Mouse (Mus musculus) spleen, embryonic (tissue): ENCODE results near the gene Sh3rf1.

Experiments
- CTCF ChIA-PET: fragments of 350-600 bp; sonication (Branson Sonifier 250); formaldehyde crosslinking; loops from one replicate; lab custom pipeline; 2022; lab: Charles Lee

Sh3rf1 gene

DNA sequence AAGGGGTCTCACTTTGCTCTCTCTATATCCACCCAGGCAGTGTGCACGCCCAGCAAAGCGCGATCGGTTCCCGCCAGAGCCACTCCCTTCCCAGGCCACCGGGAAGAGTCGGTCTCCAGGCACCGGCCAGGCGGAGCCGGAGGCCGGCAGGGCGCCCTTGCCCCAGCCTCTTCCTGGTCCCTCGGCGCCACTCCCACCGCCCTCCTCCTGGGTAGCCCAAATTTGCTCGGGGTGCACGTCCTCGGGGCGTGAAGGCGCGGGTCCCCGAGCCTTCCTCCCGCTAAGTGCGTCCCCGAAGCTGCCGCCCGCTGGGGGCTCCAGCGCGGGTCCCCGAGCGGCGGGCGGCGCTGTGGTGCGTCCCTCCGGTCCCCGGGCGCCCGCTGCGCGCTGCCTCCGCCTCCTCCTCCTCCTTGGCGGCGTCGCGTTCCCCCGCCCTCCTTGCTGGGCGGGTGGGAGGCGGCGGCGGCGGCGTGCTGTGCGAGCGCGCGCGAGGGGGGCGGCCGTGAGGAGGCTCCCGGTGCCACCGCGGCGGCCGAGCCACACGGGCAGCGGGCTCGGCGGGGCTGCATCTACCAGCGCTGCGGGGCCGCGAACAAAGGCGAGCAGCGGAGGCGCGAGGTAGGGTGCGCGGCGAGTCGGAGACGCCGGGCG, at the start of gene Sh3rf1:
TSS of gene Sh3rf1 (plus strand) at position 144 of the 651 bp plus-strand sequence.
- CTCF ChIA-PET, result interaction anchor here (0.6 kb wide), 1 partner anchor 298 kb away, joined by 3 read pairs; no protein-coding TSS in a partner anchor

DNA sequence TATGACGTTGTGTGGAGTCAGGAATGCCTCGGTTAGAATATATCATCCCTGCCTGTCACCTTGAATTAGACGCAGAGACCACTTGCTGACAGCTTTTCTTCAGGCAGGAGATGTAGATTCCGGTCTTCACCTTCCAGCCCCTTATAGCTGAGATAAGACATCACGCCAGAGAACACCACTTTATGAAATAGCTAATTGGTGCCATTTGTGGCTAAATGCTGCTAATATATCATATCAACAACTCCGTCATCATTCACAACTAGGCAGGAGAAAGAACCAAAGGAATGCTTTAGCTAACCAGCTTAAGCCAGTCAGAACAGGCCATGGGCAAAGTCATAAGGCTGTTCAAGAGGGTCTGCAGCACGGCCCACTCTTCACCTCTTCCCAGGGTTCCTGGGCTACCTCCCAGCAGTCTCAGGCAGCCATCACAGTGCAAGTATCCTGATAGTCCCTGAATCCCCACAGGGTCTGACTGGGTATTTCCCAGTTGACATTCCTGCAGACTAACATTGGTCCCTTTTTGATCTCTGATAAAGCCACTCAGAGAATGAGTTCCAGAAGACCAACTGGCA, 49.7 kb upstream of the Sh3rf1 start:
- CTCF ChIA-PET, result no interaction called here

DNA sequence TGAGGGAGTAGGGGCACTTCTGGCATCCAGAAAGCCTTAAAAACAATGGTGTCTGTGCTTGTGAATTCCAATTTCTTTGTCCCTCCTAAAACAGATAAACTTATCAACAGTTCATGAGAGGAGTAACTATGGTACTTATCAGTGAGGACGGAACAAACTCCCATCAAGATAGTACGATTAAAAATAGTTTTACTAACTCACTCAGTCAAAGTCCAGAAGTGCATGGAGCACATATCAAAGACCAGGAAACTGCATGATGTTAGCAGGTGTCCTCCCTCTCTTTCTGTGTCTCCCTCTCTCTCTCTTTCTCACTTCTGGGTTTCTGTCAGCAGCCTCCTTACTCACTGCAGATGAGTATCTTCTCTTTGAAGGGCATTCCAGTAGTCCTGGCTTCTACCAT, 47.8 kb upstream of the Sh3rf1 start:
- CTCF ChIA-PET, result no interaction called here

DNA sequence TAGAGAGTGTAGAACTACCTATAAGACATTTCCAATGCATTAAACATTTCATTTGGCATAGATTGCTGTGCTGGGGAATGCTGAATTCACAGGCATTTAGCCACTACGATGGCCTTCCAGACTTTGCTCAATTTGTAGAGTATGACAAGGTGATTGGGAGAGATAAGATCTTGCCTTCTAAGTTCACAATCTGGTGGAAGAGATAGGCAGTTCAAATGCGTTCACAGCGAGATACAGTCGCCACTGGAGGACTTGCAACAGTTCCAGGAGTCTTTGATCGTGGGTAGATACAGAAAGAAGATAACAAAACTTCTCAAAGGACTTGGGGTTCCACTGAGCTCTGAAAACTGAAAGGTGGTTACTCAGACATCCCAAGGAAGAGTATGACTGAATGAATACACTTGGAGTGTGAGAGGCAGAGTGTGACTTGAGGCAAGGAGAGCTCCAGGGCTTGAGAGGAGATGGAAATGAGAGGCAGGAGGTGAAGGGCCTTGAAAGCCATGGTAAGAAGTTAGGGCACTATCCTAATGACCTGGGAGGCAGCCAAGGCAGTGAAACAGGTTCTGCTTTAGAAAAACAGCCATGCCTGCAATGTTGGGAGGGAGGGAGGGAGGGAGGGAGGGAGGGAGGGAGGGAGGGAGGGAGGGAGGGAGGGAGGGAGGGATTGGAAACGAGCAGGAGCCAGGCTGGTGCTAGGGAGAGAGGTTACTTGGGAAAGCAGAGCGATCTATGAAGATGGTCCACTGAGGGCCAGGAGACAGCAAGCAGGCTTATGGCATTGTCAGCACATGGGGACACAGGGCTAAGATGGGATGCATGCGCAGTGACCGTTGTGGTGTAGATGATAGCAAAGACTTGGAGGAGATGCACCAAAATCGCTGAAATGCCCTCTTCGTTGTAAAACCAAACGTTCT, 45.7 kb upstream of the Sh3rf1 start:
- CTCF ChIA-PET, result no interaction called here

DNA sequence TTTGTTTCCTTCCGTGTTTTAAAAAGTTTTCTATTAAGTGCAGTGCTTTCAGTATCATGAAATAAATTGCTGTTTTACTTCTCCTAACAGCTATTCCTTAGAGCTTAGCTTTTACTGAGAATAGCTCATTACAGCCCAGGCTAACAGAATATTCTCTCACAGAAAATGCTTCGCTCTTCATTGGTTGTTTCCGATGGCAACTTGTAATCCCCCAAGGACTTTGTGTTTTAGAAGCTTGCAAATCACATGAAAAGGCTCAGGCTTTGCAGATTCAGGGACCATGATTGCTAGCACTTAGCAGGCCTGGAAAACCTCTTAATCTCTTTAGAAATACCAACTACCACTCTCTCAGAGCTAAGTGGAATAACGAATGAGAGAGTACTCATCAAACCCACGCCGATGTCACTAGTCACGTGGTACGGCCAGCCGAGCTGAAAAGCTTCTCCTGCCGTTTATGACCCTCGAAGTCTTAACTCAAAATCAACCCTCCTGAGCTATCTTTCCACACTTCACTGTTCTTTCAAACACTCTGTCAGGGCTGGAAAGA, 45.0 kb upstream of the Sh3rf1 start:
- CTCF ChIA-PET, result no interaction called here

DNA sequence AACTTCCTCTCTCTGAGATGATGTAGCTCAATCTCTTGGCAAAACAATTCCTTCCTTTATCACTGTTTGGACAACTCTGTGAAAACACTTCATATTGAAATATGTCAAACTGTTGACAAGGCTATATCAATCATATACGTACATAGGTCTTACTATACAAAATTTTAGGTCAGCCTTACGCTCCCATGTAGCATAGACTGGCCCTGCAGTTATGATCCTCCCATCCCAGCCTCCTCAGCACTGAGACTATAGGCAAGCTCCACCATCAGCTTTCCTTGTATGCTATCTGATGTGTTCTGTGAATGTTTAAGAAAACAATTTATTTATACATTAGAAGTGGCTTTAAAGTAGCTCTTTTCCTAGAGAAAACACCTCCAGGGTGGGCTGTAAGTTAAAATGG, 42.1 kb upstream of the Sh3rf1 start:
- CTCF ChIA-PET, result no interaction called here

DNA sequence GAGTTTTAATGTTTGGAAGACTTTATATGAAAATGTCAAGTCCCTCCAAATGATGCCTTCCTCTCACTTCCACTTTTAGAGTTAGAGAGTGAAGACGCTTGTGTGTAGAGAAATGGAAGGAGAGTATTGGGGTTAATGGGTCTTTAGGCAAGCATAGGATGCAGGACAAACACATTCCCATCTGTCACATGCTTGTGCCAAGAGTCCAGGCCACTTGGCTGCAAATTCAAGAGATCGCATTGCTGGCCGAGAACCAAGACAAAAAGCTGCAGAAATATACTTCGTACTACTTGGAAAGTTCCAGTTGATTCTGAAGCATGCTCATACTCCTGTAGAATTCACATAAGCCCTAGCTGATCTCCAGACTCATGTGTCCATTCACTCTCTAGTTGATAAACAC, 41.7 kb upstream of the Sh3rf1 start:
- CTCF ChIA-PET, result no interaction called here

DNA sequence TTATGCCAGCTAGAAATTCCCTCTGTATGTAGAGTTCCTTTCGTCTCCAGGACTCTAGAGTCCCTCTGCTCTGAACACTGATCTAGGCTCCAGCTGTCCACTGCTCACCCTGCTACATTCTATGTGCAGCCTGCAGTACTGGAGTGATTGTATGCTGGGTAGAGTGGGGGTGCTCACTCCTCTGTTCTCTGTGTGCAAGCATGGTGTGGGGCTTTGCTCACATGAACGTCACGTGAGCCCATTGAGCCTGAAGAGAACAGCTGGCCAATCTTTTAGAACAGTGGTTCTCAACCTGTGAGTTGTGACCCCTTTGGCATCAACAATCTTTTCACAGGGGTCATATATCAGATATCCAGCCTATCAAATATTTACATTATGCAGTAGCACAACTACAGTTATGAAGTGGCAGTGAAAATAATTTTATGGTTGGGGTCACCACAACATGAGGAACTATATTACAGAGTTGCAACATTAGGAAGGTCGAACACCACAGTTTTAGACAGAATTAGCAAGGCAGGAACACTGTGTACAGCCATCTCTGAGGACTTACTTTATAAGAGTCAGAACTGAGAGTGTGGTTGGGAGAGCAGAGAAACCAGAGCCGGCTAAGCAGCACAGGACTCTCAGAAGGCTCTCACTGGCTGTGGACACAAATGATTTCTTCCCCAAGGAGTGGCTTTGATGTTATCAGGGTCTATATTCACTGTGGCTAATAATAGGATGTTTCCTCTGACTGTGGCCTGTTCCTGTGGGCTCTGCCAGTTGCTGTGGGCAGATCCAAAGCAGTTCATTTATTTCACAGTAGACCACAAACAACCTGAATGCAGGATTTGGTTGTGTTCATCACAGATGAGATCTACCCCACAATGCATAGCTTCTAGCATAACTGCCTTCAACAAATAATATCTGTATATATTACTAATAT, 38.1 kb upstream of the Sh3rf1 start:
- CTCF ChIA-PET, result no interaction called here

DNA sequence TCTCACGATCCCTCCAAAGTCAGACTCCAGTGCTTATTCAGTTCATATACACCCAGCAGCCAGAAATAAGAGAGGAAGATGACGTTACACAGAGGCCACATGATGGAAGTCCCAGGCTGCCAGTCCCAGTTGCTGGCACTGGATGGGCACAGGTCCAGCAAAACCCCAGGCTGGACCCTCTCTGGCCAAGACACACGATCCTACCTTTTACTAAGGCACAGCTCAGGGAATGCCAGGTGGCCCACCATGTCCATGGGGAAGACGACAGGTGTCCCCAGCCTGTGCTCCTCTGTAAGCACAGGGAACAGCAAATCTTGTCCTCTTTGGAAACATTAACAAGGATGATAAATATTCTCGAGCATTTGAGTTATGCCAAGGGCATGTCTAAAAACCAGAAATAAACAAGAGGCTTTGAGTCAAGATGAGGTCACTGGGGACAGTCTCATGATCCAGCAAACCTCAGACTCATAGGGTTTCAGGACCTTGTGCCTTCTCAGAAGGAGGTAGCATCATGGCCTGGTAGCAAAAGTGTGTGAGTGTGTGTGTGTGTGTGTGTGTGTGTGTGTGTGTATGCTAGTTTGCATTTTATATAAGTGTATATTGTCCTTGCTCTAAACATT, 29.3 kb upstream of the Sh3rf1 start:
- CTCF ChIA-PET, result no interaction called here

DNA sequence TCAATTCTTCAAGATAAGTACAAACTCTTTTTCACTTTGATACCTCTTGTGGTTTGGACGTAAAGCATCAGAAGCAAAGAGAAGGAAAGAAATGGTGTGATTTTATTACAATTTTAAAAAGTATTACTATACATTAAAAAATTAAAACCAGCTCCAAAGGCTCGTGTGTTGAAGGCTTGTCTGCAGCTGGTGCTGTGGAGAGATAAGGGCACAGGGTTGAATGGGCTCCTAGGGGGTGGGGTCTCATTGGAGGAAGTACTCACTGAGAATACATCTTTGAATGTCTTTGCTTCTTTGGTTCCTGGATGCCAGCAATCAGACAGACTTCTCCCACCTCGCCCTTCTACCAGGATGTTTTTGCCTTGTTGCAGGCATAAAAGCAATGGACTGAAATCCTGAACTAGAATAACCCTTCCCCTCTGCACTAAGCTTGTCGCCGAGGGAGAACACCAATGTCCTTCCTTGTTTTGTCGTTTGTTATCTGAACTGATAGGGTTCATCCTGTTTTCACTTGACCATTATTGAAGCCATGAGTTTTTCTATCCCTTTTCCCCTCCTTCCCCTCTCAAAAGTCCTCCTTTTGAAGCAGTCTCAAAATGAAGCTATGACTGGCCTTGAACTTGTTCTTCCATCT, 23.3 kb upstream of the Sh3rf1 start:
- CTCF ChIA-PET, result no interaction called here

DNA sequence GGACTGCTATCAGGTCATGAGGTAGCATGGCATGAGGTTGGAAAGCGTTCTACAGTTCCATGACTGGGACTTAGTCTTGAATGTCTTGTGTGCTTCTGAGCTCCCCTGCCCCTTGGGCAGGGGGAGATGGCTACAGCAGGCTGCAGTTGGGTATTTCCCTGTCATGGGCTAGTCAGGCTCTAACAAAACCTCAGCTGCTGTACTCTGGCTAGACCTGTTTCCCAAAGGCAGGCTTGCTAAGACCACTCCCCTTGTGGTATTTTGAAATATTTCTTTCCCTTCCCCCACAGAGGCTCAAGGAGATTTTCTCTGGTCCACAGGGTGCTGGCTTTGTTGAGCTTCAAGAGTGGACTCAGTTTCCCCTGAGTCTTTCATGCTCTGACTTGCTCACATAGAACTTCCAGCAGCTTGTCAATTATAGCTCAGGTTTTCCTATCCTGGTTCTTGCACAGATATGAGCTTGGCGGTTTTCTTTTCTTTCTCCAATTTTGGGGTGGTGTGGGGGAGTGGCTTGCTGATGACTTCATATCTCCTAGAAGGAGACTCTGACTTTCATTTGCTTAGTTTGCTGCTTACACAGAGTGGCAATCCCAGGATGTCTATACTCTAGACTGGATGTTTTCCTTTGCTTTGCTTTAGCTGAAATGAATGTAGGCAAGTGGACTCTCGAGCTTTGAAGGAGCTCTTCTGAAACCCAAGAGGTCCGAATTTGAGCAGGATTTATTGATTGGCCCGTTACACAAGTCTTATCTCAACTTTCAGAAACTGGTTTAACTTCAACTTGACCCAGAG, 20.4 kb upstream of the Sh3rf1 start:
- CTCF ChIA-PET, result no interaction called here

DNA sequence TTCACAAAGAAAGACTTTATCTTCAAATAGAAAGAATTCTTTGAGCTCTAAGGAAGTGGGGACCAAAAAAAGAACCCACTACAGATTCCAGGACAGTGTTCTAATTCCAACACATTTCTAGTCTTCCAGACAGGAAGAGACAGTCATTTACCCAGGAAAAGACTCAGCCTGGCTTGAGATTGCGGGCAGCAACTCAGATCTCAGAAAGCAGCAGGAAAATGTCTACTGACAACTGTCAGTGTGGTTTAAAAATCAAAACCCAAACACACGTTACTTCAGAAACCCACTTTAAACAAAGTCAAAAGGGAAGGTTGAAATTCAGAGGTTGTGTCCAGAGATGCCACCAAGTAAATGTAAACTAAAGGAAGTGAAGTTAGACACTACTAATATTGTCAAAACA, 16.8 kb upstream of the Sh3rf1 start:
- CTCF ChIA-PET, result no interaction called here

DNA sequence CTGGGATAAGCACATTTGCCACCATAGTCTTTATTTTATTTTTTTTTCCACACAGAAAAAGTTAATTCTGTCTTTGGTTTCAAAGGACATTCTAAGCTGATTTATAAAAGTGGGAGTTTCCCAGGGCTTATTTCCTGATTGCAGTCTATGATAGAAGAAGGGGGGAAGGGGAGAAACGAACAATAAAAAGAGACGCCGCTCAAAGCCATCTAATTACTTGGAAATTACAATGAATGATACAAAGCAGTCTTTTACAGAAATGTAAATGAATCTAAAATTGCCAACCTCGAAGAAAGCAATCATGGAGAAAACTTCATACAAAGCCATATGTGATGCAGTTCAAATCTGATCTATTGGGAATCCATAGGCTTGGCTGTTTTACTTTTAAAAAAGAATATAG, 16.0 kb upstream of the Sh3rf1 start:
- CTCF ChIA-PET, result no interaction called here

DNA sequence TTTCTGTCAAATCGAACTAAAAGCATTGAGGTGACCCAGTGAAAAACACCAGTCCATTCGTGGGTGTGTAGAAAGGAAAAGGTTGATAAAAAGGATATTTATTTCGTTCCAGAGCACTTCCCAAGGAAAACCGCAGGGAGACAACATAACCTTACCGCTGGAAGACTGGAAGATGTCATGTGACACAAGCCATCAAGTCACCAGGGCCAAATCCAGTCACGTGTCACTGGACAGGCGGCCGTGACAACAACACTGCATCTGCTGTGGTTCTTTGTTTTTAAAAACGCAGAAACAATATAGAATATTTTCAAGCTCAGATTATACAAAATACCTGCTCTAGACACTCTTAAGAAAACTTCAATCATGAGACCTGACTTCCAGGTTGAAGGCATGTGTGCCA, 15.0 kb upstream of the Sh3rf1 start:
- CTCF ChIA-PET, result no interaction called here

DNA sequence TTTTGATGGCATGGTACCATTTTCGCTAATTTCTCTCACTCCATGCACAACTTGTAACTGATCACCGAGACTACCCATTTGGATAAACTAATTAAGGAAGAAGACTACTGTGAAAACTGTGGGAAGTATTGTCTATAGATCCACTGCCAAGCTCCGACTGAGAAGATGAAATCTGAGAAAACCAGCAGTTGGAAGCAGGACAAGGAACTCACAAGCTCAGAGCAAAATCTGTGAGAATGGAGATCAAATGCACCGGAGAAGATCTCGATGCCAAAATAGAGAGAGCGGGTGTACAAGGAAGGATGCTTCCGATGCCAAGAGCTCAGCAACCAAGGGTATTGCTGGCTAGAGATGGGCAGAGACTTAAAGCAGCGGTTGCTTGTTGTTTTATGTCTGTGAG, 12.8 kb upstream of the Sh3rf1 start:
- CTCF ChIA-PET, result no interaction called here

DNA sequence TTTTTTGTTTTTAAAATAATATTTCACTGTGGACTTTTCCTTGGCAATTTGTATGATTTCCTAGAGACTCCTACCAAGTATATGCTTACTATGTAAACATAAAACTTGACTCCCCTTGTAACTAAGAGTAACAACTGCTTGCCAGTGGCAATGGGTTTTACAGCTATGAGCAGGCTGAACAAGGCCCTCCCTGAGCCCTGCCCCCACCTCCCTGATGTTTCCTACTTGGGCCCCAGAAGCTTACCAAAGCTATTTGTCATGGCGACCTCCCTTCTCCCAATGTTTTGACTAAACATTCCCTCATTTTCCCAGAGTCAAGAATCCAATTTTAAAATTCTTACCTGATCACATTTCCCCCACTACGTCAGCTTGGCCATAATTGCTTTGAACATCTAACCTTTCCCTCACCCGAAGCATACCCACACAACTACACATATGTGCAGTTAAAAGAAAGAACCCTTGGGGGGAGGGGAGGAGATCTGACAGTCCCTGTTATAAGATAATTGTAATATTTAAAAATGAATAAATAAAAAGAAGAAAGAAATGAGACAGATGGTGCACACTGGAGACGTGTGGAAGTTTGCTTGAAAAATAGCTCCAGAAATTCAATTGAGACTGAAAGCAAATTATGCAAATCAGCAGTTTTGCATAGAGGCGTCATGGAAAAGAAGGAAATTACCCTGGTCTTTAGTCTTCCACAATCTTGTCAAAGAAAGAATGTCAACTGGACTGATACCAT, 8.4 kb upstream of the Sh3rf1 start:
- CTCF ChIA-PET, result no interaction called here

DNA sequence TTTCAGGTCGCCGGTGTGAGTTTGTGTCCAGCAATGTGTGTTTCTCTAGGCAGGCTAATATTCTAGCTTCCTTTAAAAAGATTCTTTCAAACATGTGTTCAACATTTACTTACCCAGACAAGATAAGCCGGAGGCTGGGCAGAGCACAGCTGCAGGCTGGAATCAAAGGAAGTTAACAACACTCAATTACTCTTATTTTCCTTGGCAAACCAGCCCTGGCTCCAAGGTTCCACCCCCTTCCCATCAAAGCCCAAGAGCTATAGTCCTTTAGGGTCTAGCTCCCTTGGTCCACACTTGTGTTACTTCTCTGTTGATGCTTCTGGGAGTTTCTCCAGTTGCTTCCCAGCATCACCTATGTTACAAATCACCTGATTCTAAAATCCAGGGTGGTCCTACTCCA, 6.7 kb upstream of the Sh3rf1 start:
- CTCF ChIA-PET, result no interaction called here

DNA sequence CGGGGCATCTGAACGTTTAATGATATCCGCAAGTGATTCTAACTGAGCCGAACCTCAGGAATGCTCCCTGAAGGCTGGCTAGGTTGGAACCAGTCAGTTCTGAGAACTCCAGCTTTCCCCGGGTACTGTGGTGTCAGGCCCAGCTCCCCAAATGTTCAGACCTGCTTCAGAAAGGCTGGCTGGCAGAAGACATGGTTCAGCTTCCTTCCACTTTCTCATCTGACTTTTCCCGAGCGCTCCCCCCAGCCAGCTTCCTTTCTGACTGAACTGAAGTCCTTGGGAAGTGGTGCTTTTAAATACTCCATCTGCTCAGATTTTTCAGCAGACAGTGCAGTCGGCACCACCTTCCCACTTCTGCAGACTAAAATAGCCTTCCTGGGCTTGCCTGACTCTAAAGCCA, 6.2 kb upstream of the Sh3rf1 start:
- CTCF ChIA-PET, result no interaction called here

DNA sequence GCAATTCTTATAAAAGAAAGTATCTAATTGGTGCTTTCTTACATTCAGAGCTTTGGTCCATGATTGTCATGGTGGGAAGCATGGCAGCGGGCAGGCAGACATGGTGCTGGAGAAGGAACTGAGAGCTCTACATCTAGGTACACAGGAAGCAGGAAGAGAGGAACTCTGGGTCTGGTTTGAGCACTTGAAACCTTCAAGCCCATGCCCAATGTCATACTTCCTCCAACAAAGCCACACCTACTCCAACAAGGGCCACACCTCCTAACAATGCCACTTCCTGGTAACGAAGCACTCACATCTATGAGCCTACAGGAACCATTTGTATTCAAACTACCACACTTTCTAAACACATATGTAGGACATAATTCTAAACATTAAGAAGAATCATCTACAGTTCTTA, 5.2 kb upstream of the Sh3rf1 start:
- CTCF ChIA-PET, result no interaction called here
